Mouse (Mus musculus) stomach, postnatal 0 days (tissue): ENCODE data around the gene Arhgap44. TPM values are rescaled to one million over a fixed set of nuclear protein-coding genes. Genes with fewer than 3 reads are reported as not detected.
A peak's percentile ranks its signal among the peaks of the same experiment; 100 is the strongest.

Experiments used
- ATAC-seq: fragments of 200-750 bp; cut with Nextera tagmentation; 2 replicates; pipeline ENCODE4 v1.8.0; 2017; ENCODE audit not compliant: low FRiP score, low TSS enrichment
- DNase-seq: peaks from one replicate; pipeline ENCODE4 v3.0.0-alpha.2; 2016; ENCODE audit warnings: low spot score
- H3K27ac ChIP-seq: fragments of 300-500 bp; sonication (generic); replicated peaks from 2 replicates; pipeline ENCODE4 v1.5.1; 2014; ENCODE audit warnings: mild to moderate bottlenecking, control low read depth
- H3K27me3 ChIP-seq: fragments of 300-500 bp; sonication (generic); 2 replicates; pipeline ENCODE4 v1.6.1; 2014; ENCODE audit warnings: low read length; ENCODE audit not compliant: control insufficient read depth, insufficient read depth
- H3K36me3 ChIP-seq: fragments of 300-500 bp; sonication (generic); 2 replicates; pipeline ENCODE4 v1.6.1; 2014; ENCODE audit warnings: low read length, mixed read lengths; ENCODE audit not compliant: control insufficient read depth, insufficient read depth
- H3K4me1 ChIP-seq: fragments of 300-500 bp; sonication (generic); replicated peaks from 2 replicates; pipeline ENCODE4 v1.6.1; 2014; ENCODE audit warnings: antibody characterized with exemption; ENCODE audit not compliant: control insufficient read depth, insufficient read depth
- H3K4me2 ChIP-seq: fragments of 300-500 bp; sonication (generic); replicated peaks from 2 replicates; pipeline ENCODE4 v1.6.1; 2014; ENCODE audit warnings: low read depth, mild to moderate bottlenecking, control low read depth, moderate library complexity
- H3K4me3 ChIP-seq: fragments of 300-500 bp; sonication (generic); 2 replicates; pipeline ENCODE4 v1.5.1; 2014; ENCODE audit warnings: low read depth, low read length, control low read depth
- H3K9ac ChIP-seq: fragments of 300-500 bp; sonication (generic); 2 replicates; pipeline ENCODE4 v1.6.1; 2014; ENCODE audit warnings: mild to moderate bottlenecking, low read length, control low read depth, mixed read lengths
- H3K9me3 ChIP-seq: fragments of 300-500 bp; sonication (generic); 2 replicates; pipeline ENCODE4 v1.6.1; 2016; ENCODE audit warnings: low read length; ENCODE audit not compliant: control insufficient read depth
- CTCF ChIP-seq: IDR thresholded peaks from 2 replicates; pipeline ENCODE4 v1.5.1; 2016; ENCODE audit warnings: antibody characterized with exemption, low read depth, mild to moderate bottlenecking, moderate library complexity
- EP300 ChIP-seq: optimal IDR thresholded peaks from 2 replicates; pipeline ENCODE3; 2016; ENCODE audit warnings: antibody characterized with exemption
- WGBS: fragments of 180-500 bp; shearing (Covaris S2); extraction: QIAGEN DNeasy Blood & Tissue Kit; methylation state at CpG from one replicate; pipeline ENCODE4 v1.1.7; 2014; 5-methylcytosine and 5-hydroxymethylcytosine counted together
- polyA plus RNA-seq: library from polyadenylated mRNA; unstranded; fragments of >200 nt; fragmentation: Nextera tagmentation; extraction: Ambion mirVana; gene quantifications from 2 replicates; pipeline ENCODE4 v1.2.1, GENCODE M21; 2015

Gene Arhgap44
- polyA plus RNA-seq, 1 experiment from 2014 or later: 2.9 TPM

DNA sequence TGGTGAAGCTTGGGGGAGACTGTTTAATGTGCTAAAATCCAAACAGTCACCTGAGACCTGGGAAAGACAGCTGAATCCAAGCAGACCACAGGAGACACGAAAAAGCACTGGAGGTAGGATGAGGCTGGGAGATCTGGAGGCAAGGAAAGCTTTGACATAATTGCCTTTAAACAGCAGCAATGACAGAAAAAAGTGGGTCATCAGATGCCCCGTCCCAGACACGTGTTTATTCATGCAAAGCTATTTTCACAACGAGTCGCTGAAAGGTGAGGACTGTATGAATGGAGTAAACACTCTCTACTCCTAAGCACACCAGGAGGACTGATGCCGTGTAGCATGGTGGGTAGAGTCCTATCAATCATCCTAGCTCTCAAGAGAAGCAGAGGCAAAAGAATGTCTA is 47.0 kb downstream of the Arhgap44 start:
- no peaks in the 10 kb centered on the region for H3K9me3 ChIP-seq
- WGBS: 73% methylated on average over 6 of the region's 6 CpGs

DNA sequence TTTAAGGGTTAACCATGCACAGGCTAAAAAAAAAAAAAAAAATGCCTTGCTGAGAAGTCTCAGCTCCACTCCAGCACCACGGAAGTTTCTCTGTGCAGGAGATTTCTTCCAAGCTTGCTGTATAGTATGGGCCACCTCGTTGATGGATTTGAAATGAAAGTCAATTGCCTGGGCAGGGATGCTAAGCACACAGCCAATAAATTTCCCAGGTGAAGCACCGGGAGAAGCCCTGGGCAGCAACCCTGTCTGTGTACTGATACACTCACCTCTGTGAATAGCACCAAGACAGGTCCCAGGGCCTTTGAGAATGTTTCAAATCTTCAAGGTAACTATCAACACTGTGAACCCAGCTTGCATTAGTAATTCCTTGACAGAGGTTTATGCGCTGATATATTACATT is 50.7 kb downstream of the Arhgap44 start:
- H3K9ac ChIP-seq: no peak overlapping the region
- no peaks in the 10 kb centered on the region for H3K9me3 ChIP-seq
- DNase-seq (no peak), ATAC-seq (no peak)
- no peak overlapping the region for H3K27ac ChIP-seq
- 35% methylated on average over 4 of the region's 4 CpGs for WGBS
- no peak overlapping the region for H3K4me2 ChIP-seq
- no peaks in the 10 kb centered on the region for H3K36me3 ChIP-seq
- no peaks in the 10 kb centered on the region for H3K27me3 ChIP-seq
- TF ChIP-seq EP300 (no peak), CTCF (no peak)
- H3K4me3 ChIP-seq: no peak overlapping the region
- no peaks in the 10 kb centered on the region for H3K4me1 ChIP-seq

More for the DNA sequence above, 47.0 kb downstream of the Arhgap44 start:
- Histone ChIP-seq H3K4me1 (no peaks in the 10 kb centered on the region), H3K9ac (no peak overlapping the region), H3K27me3 (no peaks in the 10 kb centered on the region), H3K4me2 (no peak overlapping the region), H3K27ac (no peak overlapping the region), H3K4me3 (no peak overlapping the region), H3K36me3 (no peaks in the 10 kb centered on the region)
- ATAC-seq (no peak), DNase-seq (no peak)
- no peak for TF ChIP-seq CTCF
- TF ChIP-seq EP300: no peak

DNA sequence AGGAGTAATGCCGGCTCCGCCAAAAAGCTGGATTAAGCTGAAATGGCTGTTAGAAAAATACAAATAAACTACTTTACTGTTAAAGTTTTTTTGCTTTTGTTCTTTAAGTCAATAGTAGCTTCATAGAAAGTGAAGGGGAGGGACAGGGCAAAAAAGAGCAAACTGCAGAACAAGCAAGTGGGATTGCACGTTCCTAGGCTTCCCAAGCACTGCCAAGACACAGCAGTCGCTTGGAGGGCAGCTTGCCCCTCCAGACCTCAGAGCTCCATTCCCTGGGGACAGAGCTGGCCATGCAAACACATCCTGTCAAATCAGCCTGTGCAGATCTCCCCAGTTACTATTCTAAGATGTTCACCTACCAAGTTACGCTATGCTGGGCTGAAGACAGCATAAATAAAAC is 51.1 kb downstream of the Arhgap44 start:
- no peak for DNase-seq
- Histone ChIP-seq H3K36me3 (no peaks in the 10 kb centered on the region), H3K4me2 (no peak overlapping the region), H3K9me3 (no peaks in the 10 kb centered on the region), H3K27me3 (no peaks in the 10 kb centered on the region), H3K27ac (no peak overlapping the region), H3K4me1 (no peaks in the 10 kb centered on the region), H3K4me3 (no peak overlapping the region), H3K9ac (no peak overlapping the region)
- 37% methylated on average over 5 of the region's 5 CpGs for WGBS
- TF ChIP-seq EP300 (no peak), CTCF (no peak)
- no peak for ATAC-seq

DNA sequence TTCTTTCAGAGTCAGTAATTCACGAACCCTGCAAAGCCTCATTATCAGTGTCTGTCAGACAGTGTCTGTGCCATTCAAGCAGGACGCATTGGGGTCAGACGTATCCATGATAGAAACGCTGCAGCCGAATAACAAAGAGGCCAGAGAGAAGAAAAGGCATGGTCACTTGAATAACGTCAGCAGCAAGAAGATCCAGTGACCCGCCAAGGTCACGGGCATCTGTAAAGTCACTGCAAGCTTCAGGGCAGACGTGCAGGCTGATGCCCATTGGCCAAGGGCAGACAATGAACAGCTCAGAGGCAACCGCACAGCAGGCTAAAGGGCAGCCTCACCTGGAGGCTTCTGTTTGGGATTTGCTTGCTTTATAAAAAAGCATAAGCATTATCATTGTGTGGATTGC is 52.7 kb downstream of the Arhgap44 start:
- Histone ChIP-seq H3K4me2 (no peak overlapping the region), H3K9ac (no peak overlapping the region), H3K9me3 (no peaks in the 10 kb centered on the region), H3K4me3 (no peak overlapping the region), H3K4me1 (no peaks in the 10 kb centered on the region), H3K27ac (no peak overlapping the region), H3K27me3 (no peaks in the 10 kb centered on the region), H3K36me3 (no peaks in the 10 kb centered on the region)
- DNase-seq: no peak
- ATAC-seq: no peak
- TF ChIP-seq CTCF (no peak), EP300 (no peak)
- 82% methylated on average over 10 of the region's 10 CpGs for WGBS

DNA sequence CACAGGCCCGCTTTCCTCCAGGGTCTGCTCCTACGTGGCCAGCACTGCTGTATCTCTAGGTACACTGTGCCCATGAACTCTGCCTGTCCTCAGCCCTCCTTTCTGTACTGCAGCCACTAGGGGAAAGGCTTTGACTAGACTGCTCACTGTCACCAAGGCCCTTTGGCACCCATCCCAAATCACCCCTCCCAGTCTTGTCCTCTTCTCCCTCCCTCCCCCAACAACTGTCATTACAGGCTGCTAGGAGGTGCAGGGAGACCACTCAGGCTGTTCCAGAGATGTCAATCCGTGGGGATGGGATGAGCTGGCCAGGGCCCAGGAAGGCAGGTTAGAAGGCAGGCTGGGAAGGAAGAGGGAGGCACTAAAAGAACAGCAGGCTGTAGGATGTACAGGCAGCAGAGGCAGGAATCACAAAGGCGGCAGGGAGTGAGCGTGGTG is 55.0 kb downstream of the Arhgap44 start:
- Histone ChIP-seq H3K9me3 (no peaks in the 10 kb centered on the region), H3K27me3 (no peaks in the 10 kb centered on the region), H3K4me3 (no peak overlapping the region), H3K9ac (no peak overlapping the region), H3K4me1 (no peaks in the 10 kb centered on the region), H3K4me2 (no peak overlapping the region), H3K36me3 (no peaks in the 10 kb centered on the region), H3K27ac (no peak overlapping the region)
- TF ChIP-seq EP300 (no peak), CTCF (peak; percentile 31)
- peak; percentile 42; the same call in 1 of the 2 replicates for ATAC-seq
- WGBS: 74% methylated on average over 5 of the region's 5 CpGs
- no peak for DNase-seq

DNA sequence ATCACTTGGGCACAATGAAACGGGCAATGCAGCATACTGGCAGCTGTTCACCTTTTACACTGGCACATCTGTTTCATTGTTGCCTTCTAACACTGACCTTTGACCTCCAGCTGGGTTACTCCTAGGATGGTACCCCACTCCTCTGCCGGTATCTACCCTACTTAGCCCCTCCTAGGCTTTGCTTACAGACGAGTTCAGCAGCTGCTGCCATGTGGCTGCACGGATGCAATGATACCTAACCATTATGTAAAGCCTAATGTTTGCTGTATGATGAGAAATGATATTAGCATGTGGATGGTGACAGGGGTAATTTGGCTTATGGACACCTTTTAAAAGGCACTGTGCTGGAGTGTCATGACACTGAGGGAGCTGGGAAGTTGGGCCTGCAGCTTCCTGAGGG is 55.6 kb downstream of the Arhgap44 start:
- Histone ChIP-seq H3K4me3 (no peak overlapping the region), H3K9me3 (no peaks in the 10 kb centered on the region), H3K27ac (no peak overlapping the region), H3K36me3 (no peaks in the 10 kb centered on the region), H3K4me1 (no peaks in the 10 kb centered on the region), H3K4me2 (no peak overlapping the region), H3K9ac (no peak overlapping the region), H3K27me3 (no peaks in the 10 kb centered on the region)
- DNase-seq (no peak), ATAC-seq (no peak)
- TF ChIP-seq CTCF: no peak
- no peak for TF ChIP-seq EP300
- WGBS: 67% methylated on average over 4 of the region's 4 CpGs
